Mouse (Mus musculus) right cerebral cortex, postnatal 36 days (tissue): ENCODE measurements around the gene Tanc2.

Experiments
- DNase-seq, 2 experiments: peaks; one replicate each; pipeline ENCODE4 v3.0.0; 2022; ENCODE audit warnings: low spot score in 2 of 2, mixed read lengths in 1 of 2

Tanc2 gene

DNA sequence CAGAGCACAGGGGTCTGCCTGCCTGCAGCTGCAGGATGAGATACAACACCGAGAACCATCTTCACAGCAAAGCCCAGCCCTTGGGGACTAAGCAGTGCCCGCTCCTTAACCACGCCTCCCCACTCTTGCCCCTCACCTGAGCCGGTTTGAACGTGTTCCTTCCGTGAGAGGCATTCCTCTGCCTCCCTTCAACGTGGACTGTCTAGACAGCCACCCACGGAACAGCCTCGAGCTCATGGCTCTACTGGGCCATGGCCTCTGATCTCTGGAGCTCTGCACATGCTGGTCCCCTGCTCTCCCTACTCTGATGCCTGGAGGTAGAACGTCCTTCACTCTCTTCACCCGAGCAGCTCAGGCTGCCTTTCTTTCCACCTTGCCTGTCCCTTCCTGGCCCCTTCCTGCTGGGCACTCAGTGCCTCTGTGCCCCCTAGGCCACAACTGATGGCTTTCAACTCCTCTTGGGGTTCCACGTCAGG is 363.2 kb downstream of the Tanc2 start, which contains the start of gene Cyb561:
Gene Cyb561, minus strand, starts transcription at position 426 of the 476 bp plus-strand sequence.
- DNase-seq: no peak

DNA sequence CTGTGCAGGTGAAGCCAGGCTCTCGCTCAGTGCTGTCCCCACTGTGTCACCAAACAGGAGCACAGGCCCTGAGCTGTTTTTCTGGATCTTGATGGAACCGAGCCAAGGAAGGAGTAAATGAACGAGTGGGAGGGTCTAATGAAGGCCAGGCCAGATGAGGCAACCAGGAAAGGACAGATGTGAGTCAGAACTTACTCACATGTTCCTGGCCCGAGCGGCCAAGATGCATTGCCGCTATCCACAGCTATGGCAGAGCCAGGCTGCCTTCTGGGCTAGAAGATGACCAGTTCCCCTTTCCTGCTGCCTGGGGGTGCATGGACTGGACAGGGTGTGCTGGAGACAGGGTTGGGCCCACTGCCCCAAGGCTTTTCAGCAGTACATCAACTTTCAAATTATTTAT is 363.6 kb downstream of the Tanc2 start:
- no peak for DNase-seq

DNA sequence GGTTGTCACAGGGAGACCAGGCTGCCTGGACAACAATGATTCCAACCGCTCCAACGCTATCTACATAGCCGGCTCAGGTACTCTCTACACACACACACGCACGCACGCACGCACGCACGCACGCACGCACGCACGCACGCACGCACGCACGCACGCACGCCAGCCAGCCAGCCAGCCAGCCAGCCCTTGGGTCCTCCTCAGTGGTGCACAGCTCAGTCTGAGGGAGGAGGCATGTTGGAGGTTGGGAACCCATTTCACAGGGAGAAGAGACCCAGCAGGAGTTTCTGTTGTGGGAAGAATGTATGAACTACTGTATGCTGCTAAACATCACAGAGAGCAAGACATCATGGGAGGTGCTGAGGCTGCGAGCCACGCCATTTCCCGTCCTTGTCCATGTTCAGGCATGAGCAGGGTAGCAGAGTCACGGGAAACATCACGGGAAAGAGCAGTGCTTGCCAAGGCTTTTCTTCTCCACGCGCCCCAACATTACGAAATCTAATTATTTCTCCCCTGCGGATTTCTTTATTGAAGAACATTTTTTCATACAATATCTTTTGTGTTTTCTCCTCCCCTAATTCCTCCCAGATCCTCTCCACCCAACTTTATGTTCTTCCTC is 366.1 kb downstream of the Tanc2 start:
- DNase-seq: no peak

DNA sequence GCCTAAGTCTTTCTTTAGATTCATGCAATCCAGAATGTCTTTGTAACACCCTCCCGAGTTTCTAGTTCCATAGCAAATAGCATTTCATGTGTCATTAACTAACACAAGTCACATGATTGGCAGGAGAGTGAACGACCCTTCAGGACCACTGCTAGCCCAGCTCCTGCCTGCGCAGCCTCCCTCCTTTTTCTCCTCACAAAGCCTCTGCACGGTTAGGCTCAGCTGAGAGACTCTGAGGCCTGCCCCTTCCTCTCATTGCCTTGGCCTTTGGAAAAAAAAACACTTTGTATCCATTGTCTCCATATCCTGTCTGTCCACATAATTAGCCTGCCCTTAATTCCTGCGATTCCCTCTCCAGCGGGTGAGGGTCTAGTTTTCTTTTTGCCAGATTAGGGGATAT is 367.7 kb downstream of the Tanc2 start:
- no peak for DNase-seq

DNA sequence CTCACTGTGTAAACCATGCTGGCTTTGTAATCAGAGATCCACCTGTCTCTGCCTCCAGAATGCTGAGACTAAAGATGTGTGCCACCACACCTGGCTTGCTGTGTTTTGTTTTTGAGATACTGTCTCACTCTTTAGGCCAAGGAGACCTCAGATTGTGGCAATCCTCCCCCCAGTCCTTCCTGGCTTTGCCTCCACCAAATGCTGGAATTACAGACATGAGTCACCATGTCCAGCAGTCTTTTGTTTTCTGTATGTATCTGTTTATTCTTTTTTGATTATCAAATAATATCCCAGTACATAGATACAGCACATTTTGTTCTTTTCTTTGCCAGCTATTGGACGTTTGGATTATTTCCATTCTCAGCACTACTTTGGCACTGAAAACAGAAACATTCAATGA is 368.8 kb downstream of the Tanc2 start:
- DNase-seq: no peak

DNA sequence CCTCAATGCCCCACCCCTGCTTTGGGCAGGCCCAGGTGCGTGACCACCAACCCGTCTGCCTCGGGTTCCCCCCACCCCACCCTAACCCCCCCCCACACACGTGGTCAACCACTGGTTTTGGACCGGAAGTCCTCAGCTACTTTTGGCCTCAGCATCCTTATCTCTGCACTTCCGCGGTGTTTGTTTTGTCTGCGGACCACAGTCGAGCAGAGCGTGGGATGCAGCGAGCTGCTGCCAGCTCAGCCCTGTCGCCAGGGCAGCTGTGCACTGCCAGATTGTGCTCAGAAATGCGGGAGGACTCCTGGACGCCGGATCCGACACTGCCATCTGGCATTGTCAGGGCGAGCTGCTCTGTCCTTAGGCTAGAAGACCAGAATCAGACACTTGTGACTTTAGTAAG is 369.6 kb downstream of the Tanc2 start:
- DNase-seq: peak; percentile 37 to 47

DNA sequence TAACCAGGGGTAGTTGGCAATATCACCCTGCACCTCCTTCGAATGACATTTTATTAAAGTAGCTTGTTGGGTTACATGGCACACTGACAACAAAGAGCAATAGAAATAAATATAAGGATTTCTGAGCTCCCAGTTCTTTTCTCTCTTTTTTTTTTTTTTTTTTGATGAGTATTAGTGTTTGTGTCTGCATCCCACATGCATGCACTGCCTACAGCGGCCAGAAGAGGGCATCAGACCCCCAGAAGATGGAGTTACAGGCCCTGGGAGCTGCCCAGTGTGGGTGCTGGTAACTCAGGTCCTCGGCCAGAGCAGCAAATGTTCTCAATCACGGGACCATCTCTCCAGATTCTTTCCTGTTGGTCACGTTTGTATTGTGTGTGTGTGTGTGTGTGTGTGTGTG is 374.9 kb downstream of the Tanc2 start:
- DNase-seq: no peak

DNA sequence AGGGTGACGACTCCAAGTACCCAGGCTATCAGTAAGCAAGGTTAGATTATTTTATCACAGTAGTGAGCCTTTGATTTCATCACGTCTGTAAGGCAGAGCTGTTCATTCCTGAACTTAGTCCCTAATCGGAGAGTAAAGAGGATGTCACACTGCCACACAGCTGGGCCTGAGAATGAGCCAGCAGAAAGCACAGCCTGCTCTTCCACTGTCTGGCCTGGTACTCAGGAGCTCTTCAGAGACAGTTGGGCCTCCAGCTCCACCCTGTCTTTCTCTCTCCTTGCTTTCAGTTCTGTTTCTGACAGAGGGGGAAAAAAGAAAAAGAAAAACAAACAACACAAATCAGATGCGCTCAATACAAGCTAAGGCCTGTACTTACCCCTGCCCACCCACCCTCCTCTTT is 376.5 kb downstream of the Tanc2 start:
- no peak for DNase-seq

DNA sequence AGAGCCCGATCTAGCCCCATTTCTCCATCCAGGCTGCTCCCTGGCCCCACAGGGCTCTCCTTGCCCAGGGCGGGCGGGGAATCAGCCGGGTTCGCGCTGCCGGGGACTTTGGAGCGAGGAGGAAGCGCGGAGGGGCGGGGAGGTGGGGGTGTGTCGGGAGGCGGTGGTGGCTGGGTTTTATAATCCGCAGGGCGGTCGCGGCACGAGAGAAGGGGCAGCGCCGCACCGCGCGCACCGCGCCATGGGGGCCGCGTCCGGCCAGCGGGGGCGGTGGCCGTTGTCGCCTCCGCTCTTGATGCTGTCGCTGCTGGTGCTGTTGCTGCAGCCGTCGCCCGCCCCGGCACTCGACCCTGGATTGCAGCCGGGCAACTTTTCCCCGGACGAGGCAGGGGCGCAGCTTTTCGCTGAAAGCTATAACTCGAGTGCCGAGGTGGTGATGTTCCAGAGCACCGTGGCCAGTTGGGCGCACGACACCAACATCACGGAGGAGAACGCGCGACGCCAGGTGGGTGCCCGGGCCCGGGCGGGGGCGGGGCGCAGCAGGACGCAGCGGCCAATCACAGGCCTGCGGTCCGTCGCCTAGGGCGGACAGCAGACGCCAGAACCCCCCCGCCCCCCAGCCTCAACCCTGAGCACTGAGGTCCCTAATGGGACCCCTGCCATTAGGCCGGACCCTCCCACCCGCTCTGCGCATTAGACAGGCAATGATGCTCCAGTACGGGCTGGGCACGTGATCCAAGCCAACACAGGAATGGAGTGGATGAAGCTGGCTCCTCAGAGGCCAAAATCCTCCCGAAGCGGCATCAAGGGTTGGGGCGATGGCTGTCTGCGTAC is 378.2 kb downstream of the Tanc2 start, which contains the start of gene Ace:
Gene Ace, plus strand, starts transcription at position 205 of the 834 bp plus-strand sequence.
- no peak for DNase-seq

DNA sequence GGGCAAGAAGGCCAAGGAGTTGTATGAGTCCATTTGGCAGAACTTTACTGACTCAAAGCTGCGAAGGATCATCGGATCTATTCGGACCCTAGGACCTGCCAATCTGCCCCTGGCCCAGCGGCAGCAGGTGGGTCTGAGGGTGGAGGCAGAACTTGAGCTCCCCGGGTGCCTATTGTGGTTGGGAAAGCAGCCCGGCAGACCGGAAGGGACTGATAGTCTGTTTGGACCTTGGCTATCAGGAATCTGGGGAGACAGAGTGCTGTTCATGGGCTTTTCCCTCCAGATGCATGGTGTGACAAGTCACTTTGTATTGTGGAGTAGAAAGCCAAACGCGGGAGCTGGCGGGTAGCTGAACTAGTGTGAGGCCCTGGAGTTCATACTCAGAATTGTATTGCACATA is 379.2 kb downstream of the Tanc2 start:
- DNase-seq: no peak

DNA sequence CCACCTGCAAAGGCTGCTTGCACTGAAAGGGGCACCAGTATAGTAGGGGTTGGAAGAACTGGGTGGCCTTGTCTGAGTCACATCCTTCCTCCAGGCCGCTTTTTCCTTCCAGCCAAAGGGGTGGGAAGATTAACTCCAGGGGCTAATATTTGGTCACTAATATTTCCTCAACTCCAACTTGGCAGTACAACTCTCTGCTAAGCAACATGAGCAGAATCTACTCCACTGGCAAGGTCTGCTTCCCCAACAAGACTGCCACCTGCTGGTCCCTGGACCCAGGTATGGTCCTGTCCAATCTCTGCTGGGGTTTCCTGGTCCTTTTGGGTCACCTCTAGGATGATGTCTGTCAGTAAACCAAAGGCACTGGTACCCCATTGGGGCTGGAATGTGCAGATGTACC is 379.7 kb downstream of the Tanc2 start:
- DNase-seq: no peak

DNA sequence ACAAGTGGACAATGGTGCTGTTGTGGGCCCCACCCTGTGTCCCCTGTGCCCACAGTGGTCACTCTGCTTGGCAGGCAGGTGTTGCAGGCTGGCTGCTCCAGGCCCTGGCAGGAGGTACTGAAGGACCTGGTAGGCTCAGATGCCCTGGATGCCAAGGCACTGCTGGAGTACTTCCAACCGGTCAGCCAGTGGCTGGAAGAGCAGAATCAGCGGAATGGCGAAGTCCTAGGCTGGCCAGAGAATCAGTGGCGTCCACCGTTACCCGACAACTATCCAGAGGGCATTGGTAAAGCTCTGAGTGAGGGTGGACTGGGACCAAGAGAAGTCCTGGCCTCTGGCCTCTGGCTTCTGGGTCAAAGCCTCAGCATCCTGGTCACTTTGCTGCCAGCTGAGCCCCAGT is 384.8 kb downstream of the Tanc2 start:
- no peak for DNase-seq

DNA sequence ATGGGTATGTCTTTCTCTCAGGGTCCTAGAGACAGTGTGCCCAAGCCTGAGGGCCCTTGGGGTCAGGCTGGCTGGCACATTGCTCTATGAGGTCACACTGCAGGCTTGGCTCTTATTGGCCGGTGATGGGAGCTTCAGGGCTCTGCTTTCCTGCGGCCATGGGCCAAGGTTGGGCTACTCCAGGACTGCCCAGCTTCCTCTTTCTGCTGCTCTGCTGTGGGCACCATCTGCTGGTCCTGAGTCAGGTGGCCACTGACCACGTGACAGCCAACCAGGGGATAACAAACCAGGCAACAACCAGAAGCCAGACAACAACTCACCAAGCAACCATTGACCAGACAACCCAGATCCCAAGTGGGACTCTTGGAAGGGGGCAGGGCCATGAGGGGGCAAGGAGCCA is 385.3 kb downstream of the Tanc2 start:
- no peak for DNase-seq

DNA sequence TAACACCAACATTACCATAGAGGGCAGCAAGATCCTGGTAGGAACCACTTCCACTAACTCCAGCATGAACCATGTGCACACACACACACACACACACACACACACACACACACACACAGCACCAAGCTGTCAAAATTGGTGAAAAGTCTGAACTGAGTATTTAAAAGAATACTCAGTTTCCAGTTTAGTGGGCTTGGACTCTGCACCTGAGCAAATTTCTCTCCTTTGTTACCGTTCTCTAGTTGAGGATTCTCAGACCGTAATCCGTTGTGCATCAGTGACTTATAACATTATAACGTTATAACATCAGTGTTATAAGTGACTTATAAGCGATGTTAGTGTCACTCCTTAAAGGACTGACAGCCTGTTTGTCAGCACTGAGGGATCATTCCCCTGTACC is 385.9 kb downstream of the Tanc2 start:
- DNase-seq: no peak

DNA sequence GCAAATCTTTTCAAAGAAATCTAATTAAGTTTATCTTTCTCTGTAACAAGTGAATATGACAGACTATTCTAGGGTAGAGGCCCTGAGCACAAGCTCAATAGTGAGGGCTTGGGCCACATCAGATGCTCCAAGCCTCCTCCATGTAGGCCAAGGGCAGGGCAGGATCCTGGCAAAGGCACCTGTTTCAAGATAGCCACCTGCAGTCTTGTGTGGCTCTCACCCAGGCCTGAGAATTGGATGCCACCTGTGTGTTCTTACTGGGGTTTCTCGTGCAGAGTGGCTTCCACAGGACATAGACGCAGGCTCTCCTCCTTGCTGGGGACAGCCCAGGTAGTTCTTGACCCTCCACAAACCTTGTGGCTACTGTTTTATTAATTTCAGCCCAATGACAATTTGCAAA is 388.4 kb downstream of the Tanc2 start:
- DNase-seq: no peak

DNA sequence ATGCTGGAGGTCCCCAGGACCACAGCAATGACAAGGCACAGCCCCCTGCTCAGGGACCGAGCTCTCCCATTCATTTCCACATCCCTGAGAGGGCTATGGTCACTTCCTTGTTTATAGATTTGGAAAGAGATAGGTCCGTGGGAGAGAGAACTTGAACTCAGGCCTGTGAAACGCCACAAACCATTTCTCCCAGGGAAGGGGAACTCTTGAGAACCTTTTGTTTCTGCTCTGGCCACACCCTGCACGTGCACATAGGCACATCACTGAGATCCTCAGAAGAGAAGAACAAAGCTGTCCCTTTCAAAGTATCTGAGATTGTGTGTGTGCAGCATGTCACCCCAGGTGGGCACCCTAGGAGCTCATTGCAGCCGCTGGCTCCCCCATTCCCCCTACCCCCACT is 388.8 kb downstream of the Tanc2 start:
- DNase-seq: no peak
